Mouse (Mus musculus) heart, embryonic 10.5 days (tissue): ENCODE measurements around the gene Apopt1. TPM values are rescaled to one million over a fixed set of nuclear protein-coding genes. Genes with fewer than 3 reads are reported as not detected.
A peak's percentile ranks its signal among the peaks of the same experiment; 100 is the strongest.

Experiments
- DNase-seq: peaks from one replicate; pipeline ENCODE4 v3.0.0-alpha.2; 2017; ENCODE audit warnings: low spot score
- H3K27ac ChIP-seq: fragments of 300-500 bp; sonication (generic); 2 replicates; pipeline ENCODE4 v1.5.1; 2016; ENCODE audit warnings: mild to moderate bottlenecking
- H3K27me3 ChIP-seq: fragments of 300-500 bp; sonication (generic); 2 replicates; pipeline ENCODE4 v1.6.1; 2016; ENCODE audit warnings: mild to moderate bottlenecking; ENCODE audit not compliant: poor library complexity, insufficient read depth, severe bottlenecking
- H3K36me3 ChIP-seq: fragments of 300-500 bp; sonication (generic); 2 replicates; pipeline ENCODE4 v1.6.1; 2016; ENCODE audit warnings: mild to moderate bottlenecking, moderate library complexity
- H3K4me1 ChIP-seq: fragments of 300-500 bp; sonication (generic); 2 replicates; pipeline ENCODE4 v1.6.1; 2016; ENCODE audit warnings: mild to moderate bottlenecking
- H3K4me3 ChIP-seq: fragments of 300-500 bp; sonication (generic); 2 replicates; pipeline ENCODE4 v1.5.1; 2016; ENCODE audit warnings: mild to moderate bottlenecking, moderate library complexity
- H3K9me3 ChIP-seq: fragments of 300-500 bp; sonication (generic); 2 replicates; pipeline ENCODE4 v1.6.1; 2016; ENCODE audit warnings: mild to moderate bottlenecking, moderate library complexity
- WGBS: fragments of 180-500 bp; shearing (Covaris S2); methylation state at CpG from one replicate; pipeline ENCODE4 v1.1.7; 2016; 5-methylcytosine and 5-hydroxymethylcytosine counted together
- polyA plus RNA-seq: library from polyadenylated mRNA; unstranded; fragments of >200 nt; fragmentation: Nextera tagmentation; extraction: Ambion mirVana; gene quantifications from 2 replicates; pipeline ENCODE4 v1.2.1, GENCODE M21; 2016

Gene Apopt1
- polyA plus RNA-seq, 1 experiment from 2014 or later = 55.2 TPM

- H3K4me1 ChIP-seq = peaks cover 40% of the 10 kb centered on the region
- WGBS = 79% methylated on average over 11 of the region's 11 CpGs
- H3K27me3 ChIP-seq = no peaks in the 10 kb centered on the region
- no peak overlapping the region for H3K4me3 ChIP-seq
- H3K36me3 ChIP-seq = no peaks in the 10 kb centered on the region
- no peak for DNase-seq
- H3K9me3 ChIP-seq = no peaks in the 10 kb centered on the region
- H3K27ac ChIP-seq = no peak overlapping the region
These were observed 30.9 kb downstream of the Apopt1 start for GRCm38 (mm10) chr12:111743981-111744423.

GRCm38 (mm10) chr12:111745274-111745673 is 32.2 kb downstream of the Apopt1 start:
- peaks cover 44% of the 10 kb centered on the region for H3K4me1 ChIP-seq
- H3K9me3 ChIP-seq = no peaks in the 10 kb centered on the region
- no peaks in the 10 kb centered on the region for H3K36me3 ChIP-seq
- H3K27ac ChIP-seq = peak overlapping the region; percentile 87
- WGBS = 78% methylated on average over 6 of the region's 6 CpGs
- no peak overlapping the region for H3K4me3 ChIP-seq
- DNase-seq = no peak
- no peaks in the 10 kb centered on the region for H3K27me3 ChIP-seq

GRCm38 (mm10) chr12:111746091-111746490 is 33.0 kb downstream of the Apopt1 start:
- 0 out of 2 replicates have a peak overlapping the region, but pooled peaks have one; percentile 33 for H3K4me3 ChIP-seq
- peak overlapping the region; percentile 87 for H3K27ac ChIP-seq
- H3K27me3 ChIP-seq = no peaks in the 10 kb centered on the region
- DNase-seq = peak; percentile 83
- no peaks in the 10 kb centered on the region for H3K36me3 ChIP-seq
- no peaks in the 10 kb centered on the region for H3K9me3 ChIP-seq
- peaks cover 45% of the 10 kb centered on the region for H3K4me1 ChIP-seq
- 47% methylated on average over 5 of the region's 5 CpGs for WGBS

DNA sequence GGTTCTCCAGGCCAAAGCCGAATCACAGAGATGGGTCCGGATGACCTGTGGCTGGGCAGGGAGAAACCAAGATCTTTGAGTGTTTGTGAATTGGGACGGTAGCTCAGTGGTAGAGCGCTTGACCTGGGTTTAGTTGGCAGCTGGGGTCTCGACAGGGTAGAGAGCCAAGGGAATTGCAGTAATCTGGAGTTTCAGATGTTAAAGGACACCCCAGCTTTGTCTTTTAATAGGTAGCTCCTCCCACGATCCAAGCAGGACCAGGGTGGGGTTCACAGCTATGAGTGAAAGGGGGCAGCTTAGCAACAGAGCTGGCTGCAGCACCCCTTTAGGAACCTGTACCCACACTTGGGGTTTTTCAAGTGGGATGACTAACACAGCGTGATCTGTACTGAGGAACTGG is 34.4 kb downstream of the Apopt1 start:
- Histone ChIP-seq H3K36me3 (no peaks in the 10 kb centered on the region), H3K27me3 (no peaks in the 10 kb centered on the region), H3K4me1 (peaks cover 39% of the 10 kb centered on the region), H3K27ac (peak overlapping the region; percentile 47; the same call in 1 of the 2 replicates), H3K9me3 (no peaks in the 10 kb centered on the region), H3K4me3 (no peak overlapping the region)
- no peak for DNase-seq
- WGBS = 78% methylated on average over 7 of the region's 7 CpGs

GRCm38 (mm10) chr12:111750739-111751138 is 37.7 kb downstream of the Apopt1 start:
- Histone ChIP-seq H3K27ac (no peak overlapping the region), H3K4me1 (peaks cover 30% of the 10 kb centered on the region), H3K4me3 (no peak overlapping the region), H3K36me3 (no peaks in the 10 kb centered on the region), H3K9me3 (no peaks in the 10 kb centered on the region), H3K27me3 (0 out of 2 replicates have a peak, but pooled peaks cover 9% of the 10 kb centered on the region)
- WGBS = 90% methylated on average over 3 of the region's 3 CpGs
- DNase-seq = no peak

DNA sequence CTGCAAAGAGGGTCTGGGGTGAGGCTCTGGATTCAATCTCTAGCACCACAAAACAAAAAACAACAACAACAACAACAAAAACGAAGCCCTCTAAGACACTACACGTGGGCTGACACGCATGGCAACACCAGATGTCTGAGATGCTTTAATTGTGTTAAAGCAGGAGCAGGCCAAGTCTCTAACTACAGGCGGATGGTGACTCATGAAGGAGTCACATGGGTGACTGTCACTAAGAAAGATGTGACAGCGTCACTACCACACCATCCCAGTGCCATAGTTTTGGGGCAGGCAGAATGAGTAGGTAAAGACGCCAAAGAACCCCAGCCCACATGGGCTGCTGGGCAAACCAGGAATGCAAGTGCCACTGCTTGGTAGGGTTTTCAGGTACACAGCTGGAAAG is 39.4 kb downstream of the Apopt1 start:
- no peak overlapping the region for H3K4me3 ChIP-seq
- no peaks in the 10 kb centered on the region for H3K36me3 ChIP-seq

DNA sequence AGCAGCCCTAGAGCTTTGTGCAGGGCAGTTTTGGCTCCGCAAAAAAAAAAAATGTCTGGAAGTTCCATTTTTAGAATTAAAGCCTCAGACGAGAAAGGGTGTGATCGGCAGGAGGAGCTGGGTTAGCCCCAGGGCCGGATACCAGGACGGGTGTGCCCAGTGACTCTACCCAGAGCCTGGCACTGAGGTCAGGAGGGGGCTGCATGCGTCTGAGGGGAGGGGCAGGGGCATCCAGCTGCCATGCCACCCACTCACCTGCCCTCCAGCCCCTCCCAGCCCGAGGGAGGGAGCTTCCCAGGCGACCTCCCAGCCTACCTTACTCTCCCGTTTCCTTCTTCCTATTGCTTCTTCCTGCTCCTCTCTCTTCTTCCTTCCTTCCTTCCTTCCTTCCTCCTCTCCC is 40.3 kb downstream of the Apopt1 start:
- Histone ChIP-seq H3K9me3 (no peaks in the 10 kb centered on the region), H3K27ac (0 out of 2 replicates have a peak overlapping the region, but pooled peaks have one; percentile 47), H3K27me3 (peaks cover 9% of the 10 kb centered on the region; the same call in 1 of the 2 replicates), H3K4me3 (no peak overlapping the region), H3K36me3 (no peaks in the 10 kb centered on the region), H3K4me1 (peaks cover 25% of the 10 kb centered on the region)
- WGBS = 56% methylated on average over 9 of the region's 9 CpGs
- no peak for DNase-seq

More for the DNA sequence above, 39.4 kb downstream of the Apopt1 start:
- H3K27me3 ChIP-seq = 0 out of 2 replicates have a peak, but pooled peaks cover 9% of the 10 kb centered on the region
- H3K9me3 ChIP-seq = no peaks in the 10 kb centered on the region
- DNase-seq = no peak
- H3K27ac ChIP-seq = no peak overlapping the region
- WGBS = 85% methylated on average over 6 of the region's 6 CpGs
- H3K4me1 ChIP-seq = peaks cover 20% of the 10 kb centered on the region

DNA sequence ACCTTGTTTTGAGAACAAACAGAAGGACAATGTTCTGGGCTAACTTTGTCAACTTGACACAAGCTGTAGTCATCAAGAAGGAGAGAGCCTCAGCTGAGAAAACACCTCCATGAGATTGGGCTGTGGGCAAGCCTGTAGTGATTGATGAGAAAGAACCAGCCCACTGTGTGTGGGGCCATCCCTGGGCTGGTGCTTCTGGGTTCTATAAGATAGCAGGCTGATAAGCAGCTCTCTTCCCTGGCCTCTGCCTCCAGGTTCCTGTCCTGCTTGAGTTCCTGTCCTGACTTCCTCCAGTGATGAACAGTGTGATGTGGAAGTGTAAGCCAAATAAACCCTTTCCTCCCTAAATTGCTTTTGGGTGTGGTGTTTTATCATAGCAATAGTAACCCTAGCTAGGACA is 41.6 kb downstream of the Apopt1 start:
- no peak overlapping the region for H3K4me3 ChIP-seq
- no peak overlapping the region for H3K27ac ChIP-seq
- peaks cover 34% of the 10 kb centered on the region for H3K4me1 ChIP-seq
- H3K9me3 ChIP-seq = no peaks in the 10 kb centered on the region
- DNase-seq = no peak
- no peaks in the 10 kb centered on the region for H3K36me3 ChIP-seq
- peaks cover 9% of the 10 kb centered on the region; the same call in 1 of the 2 replicates for H3K27me3 ChIP-seq

GRCm38 (mm10) chr12:111755231-111755630 is 42.2 kb downstream of the Apopt1 start:
- Histone ChIP-seq H3K4me3 (no peak overlapping the region), H3K36me3 (no peaks in the 10 kb centered on the region), H3K4me1 (peaks cover 35% of the 10 kb centered on the region), H3K9me3 (no peaks in the 10 kb centered on the region), H3K27me3 (peaks cover 9% of the 10 kb centered on the region; the same call in 1 of the 2 replicates), H3K27ac (no peak overlapping the region)
- no peak for DNase-seq
- 57% methylated on average over 2 of the region's 2 CpGs for WGBS

DNA sequence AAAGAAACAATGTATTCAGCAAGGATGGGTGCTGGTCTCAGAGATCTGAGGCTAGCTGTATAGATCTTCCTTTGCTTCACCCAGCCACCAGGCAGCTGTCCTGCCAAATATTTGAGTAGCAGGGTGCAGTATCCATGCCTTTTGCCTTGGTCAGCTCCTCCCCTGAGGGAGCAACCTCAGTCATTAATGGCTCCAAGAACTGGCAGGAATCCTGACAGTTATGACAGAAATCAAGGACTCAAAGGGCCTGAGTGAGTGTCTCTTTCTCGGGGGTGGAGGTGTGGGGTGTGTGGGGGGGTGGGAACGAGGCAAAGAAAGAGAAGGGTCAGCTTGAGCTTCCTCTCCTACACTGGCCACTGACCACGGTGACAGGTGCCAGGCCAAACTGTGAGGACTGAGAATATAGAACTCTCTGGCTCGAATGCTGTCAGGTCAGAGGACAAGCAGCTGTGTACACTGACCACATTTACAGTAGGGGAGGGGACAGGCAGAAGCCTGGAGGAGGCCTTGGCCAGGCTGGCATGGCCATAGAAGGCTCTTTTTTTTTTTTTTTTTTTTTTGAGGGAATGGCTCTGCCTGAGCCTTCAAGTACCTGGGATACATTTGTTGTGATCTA is 43.1 kb downstream of the Apopt1 start:
- 63% methylated on average over 4 of the region's 4 CpGs for WGBS
- H3K9me3 ChIP-seq = no peaks in the 10 kb centered on the region

GRCm38 (mm10) chr12:111756698-111757082 is 43.6 kb downstream of the Apopt1 start:
- WGBS = 29% methylated on average over 5 of the region's 5 CpGs
- no peak overlapping the region for H3K4me3 ChIP-seq

More for the DNA sequence above, 43.1 kb downstream of the Apopt1 start:
- H3K4me3 ChIP-seq = no peak overlapping the region
- DNase-seq = no peak
- peaks cover 36% of the 10 kb centered on the region for H3K4me1 ChIP-seq
- H3K36me3 ChIP-seq = no peaks in the 10 kb centered on the region
- H3K27ac ChIP-seq = no peak overlapping the region
- peaks cover 9% of the 10 kb centered on the region; the same call in 1 of the 2 replicates for H3K27me3 ChIP-seq

GRCm38 (mm10) chr12:111757561-111758325 is 44.7 kb downstream of the Apopt1 start:
- peaks cover 9% of the 10 kb centered on the region; the same call in 1 of the 2 replicates for H3K27me3 ChIP-seq
- 60% methylated on average over 10 of the region's 10 CpGs for WGBS
- peaks cover 9% of the 10 kb centered on the region for H3K36me3 ChIP-seq
- peaks cover 49% of the 10 kb centered on the region for H3K4me1 ChIP-seq
- no peaks in the 10 kb centered on the region for H3K9me3 ChIP-seq
- H3K27ac ChIP-seq = peak overlapping the region; percentile 98
- DNase-seq = no peak
- peak overlapping the region; percentile 92 for H3K4me3 ChIP-seq

More at GRCm38 (mm10) chr12:111756698-111757082, 43.6 kb downstream of the Apopt1 start:
- Histone ChIP-seq H3K27me3 (peaks cover 9% of the 10 kb centered on the region; the same call in 1 of the 2 replicates), H3K36me3 (no peaks in the 10 kb centered on the region), H3K9me3 (no peaks in the 10 kb centered on the region), H3K4me1 (peaks cover 39% of the 10 kb centered on the region), H3K27ac (no peak overlapping the region)
- no peak for DNase-seq
